Mouse (Mus musculus): ENCODE measurements at regions not wholly inside any gene's neighbourhood (a gene's known extent, or its start where the extent isn't known, plus 50 kb on each side); places are given as distances from the start of the nearest gene placed in this dataset.

GRCm38 (mm10) chr8:62425988-62426387, 303.0 kb upstream of the Anxa10 start:
- Histone ChIP-seq H3K4me2 (ENCODE audit: low read length) (no peak overlapping the region), H3K9me3 (replicated peaks; ENCODE audit: control insufficient read depth, low read length) (no peaks in the 10 kb centered on the region), H3K9ac (ENCODE audit: low read length) (no peak overlapping the region), H3K27me3 (replicated peaks; ENCODE audit: control insufficient read depth, insufficient read depth, low read length) (no peaks in the 10 kb centered on the region), H3K36me3 (ENCODE audit: control insufficient read depth, insufficient read depth, low read length) (no peaks in the 10 kb centered on the region), H3K27ac (ENCODE audit: low read depth, low read length) (no peak overlapping the region), H3K4me1 (ENCODE audit: control insufficient read depth, insufficient read depth, low read length) (no peaks in the 10 kb centered on the region), H3K4me3 (ENCODE audit: low read depth, low read length) (no peak overlapping the region)
- DNase-seq (ENCODE audit: low spot score) (peak; percentile 41), ATAC-seq (no peak)

GRCm38 (mm10) chr8:62417549-62417948, 294.6 kb upstream of the Anxa10 start:
- no peak for ATAC-seq
- H3K4me2 ChIP-seq (ENCODE audit: low read length), result no peak overlapping the region
- no peak overlapping the region for H3K9ac ChIP-seq (ENCODE audit: low read length)
- H3K27me3 ChIP-seq (replicated peaks; ENCODE audit: control insufficient read depth, insufficient read depth, low read length), result no peaks in the 10 kb centered on the region
- WGBS, result 31% methylated on average over 6 of the region's 6 CpGs
- H3K27ac ChIP-seq (ENCODE audit: low read depth, low read length), result no peak overlapping the region
- H3K9me3 ChIP-seq (replicated peaks; ENCODE audit: control insufficient read depth, low read length), result no peaks in the 10 kb centered on the region
- H3K4me3 ChIP-seq (ENCODE audit: low read depth, low read length), result no peak overlapping the region
- no peaks in the 10 kb centered on the region for H3K36me3 ChIP-seq (ENCODE audit: control insufficient read depth, insufficient read depth, low read length)
- no peak for DNase-seq (ENCODE audit: low spot score)
- H3K4me1 ChIP-seq (ENCODE audit: control insufficient read depth, insufficient read depth, low read length), result no peaks in the 10 kb centered on the region
